Mouse (Mus musculus) MEL (cell line): ENCODE data around the gene Rsph10b. TPM values are rescaled to one million over a fixed set of nuclear protein-coding genes. Genes with fewer than 3 reads are reported as not detected.

Experiments
- DNase-seq: peaks from one replicate; pipeline ENCODE4 v3.0.0; 2011; ENCODE audit warnings: low read depth, low spot score
- H3K27ac ChIP-seq: 2 replicates; pipeline ENCODE4 v1.5.1; 2012; ENCODE audit warnings: low read depth, mild to moderate bottlenecking, control low read depth, low read length, moderate library complexity; ENCODE audit not compliant: control insufficient read depth
- H3K27me3 ChIP-seq, 2 experiments: fragments of 150-350 bp in 1 of 2; sonication (generic) in 1 of 2; 2 replicates each; pipeline ENCODE4 v1.6.1; 2012; ENCODE audit warnings: low read length in 2 of 2, mild to moderate bottlenecking in 2 of 2, improper control_type of control experiment in 1 of 2, moderate library complexity in 1 of 2; ENCODE audit not compliant: insufficient read depth in 2 of 2, control insufficient read depth in 1 of 2
- H3K36me3 ChIP-seq, 2 experiments: 2 replicates each; pipeline ENCODE4 v1.6.1; 2012 to 2014; ENCODE audit warnings: low read length in 2 of 2, improper control_type of control experiment in 1 of 2, inconsistent platforms in 1 of 2, mild to moderate bottlenecking in 1 of 2; ENCODE audit not compliant: insufficient read depth in 2 of 2, control insufficient read depth in 1 of 2
- H3K4me1 ChIP-seq, 2 experiments: fragments of 150-350 bp in 1 of 2; sonication (generic) in 1 of 2; 2 replicates each; pipeline ENCODE4 v1.6.1; 2012; ENCODE audit warnings: low read length in 2 of 2, improper control_type of control experiment in 1 of 2, mild to moderate bottlenecking in 1 of 2; ENCODE audit not compliant: insufficient read depth in 2 of 2, control insufficient read depth in 1 of 2
- H3K4me3 ChIP-seq, 2 experiments: fragments of 150-350 bp in 1 of 2; sonication (generic) in 1 of 2; 2 replicates each; pipeline ENCODE4 v1.5.1; 2012; ENCODE audit warnings: low read depth in 2 of 2, low read length in 2 of 2, mild to moderate bottlenecking in 2 of 2, moderate library complexity in 2 of 2, control low read depth in 1 of 2, improper control_type of control experiment in 1 of 2; ENCODE audit not compliant: control insufficient read depth in 1 of 2, insufficient read depth in 1 of 2
- H3K79me2 ChIP-seq: 2 replicates; pipeline ENCODE4 v1.6.1; 2012; ENCODE audit warnings: mild to moderate bottlenecking, low read length, moderate library complexity; ENCODE audit not compliant: control insufficient read depth, poor library complexity, insufficient read depth
- H3K9ac ChIP-seq: 2 replicates; pipeline ENCODE4 v1.6.1; 2012; ENCODE audit warnings: low read depth, mild to moderate bottlenecking, control low read depth, low read length, moderate library complexity; ENCODE audit not compliant: control insufficient read depth, poor library complexity, severe bottlenecking
- H3K9me3 ChIP-seq: fragments of 150-350 bp; sonication (generic); replicated peaks from 2 replicates; pipeline ENCODE4 v1.6.1; 2012; ENCODE audit warnings: mild to moderate bottlenecking, low read length, improper control_type of control experiment, moderate library complexity; ENCODE audit not compliant: insufficient read depth
- CTCF ChIP-seq, 3 experiments: IDR thresholded peaks in 2 of 3; conservative IDR thresholded peaks in 1 of 3; 2 replicates each; pipeline ENCODE4 v1.5.1; 2011 to 2012; ENCODE audit warnings: low read length in 3 of 3, low read depth in 2 of 3, mild to moderate bottlenecking in 2 of 3, improper control_type of control experiment in 1 of 3, inconsistent platforms in 1 of 3, mixed read lengths in 1 of 3, moderate library complexity in 1 of 3; ENCODE audit not compliant: control insufficient read depth in 1 of 3, insufficient read depth in 1 of 3, poor library complexity in 1 of 3, severe bottlenecking in 1 of 3
- EP300 ChIP-seq, 2 experiments: IDR thresholded peaks; 2 replicates each; pipeline ENCODE4 v1.6.1; 2011; ENCODE audit warnings: improper control_type of control experiment in 2 of 2, low read length in 2 of 2, low read depth in 1 of 2, mild to moderate bottlenecking in 1 of 2
- ETS1 ChIP-seq: IDR thresholded peaks from 2 replicates; pipeline ENCODE4 v1.6.1; 2012; ENCODE audit warnings: low read depth, mild to moderate bottlenecking, inconsistent platforms, low read length, improper control_type of control experiment, moderate library complexity
- JUND ChIP-seq: IDR thresholded peaks from 2 replicates; pipeline ENCODE4 v1.6.1; 2011; ENCODE audit warnings: low read depth, mild to moderate bottlenecking, improper control_type of control experiment, low read length
- MAZ ChIP-seq: IDR thresholded peaks from 2 replicates; pipeline ENCODE4 v1.6.1; 2012; ENCODE audit warnings: low read depth, mild to moderate bottlenecking, inconsistent platforms, low read length, improper control_type of control experiment
- MEF2A ChIP-seq: IDR thresholded peaks from 2 replicates; pipeline ENCODE4 v1.6.1; 2014; ENCODE audit warnings: low read depth, mild to moderate bottlenecking, inconsistent platforms, low read length, improper control_type of control experiment; ENCODE audit not compliant: poor library complexity, insufficient replicate concordance, severe bottlenecking; ENCODE audit errors: extremely low read depth
- MYB ChIP-seq: IDR thresholded peaks from 2 replicates; pipeline ENCODE4 v1.6.1; 2011; ENCODE audit warnings: mild to moderate bottlenecking, low read depth, low read length, improper control_type of control experiment
- NRF1 ChIP-seq: IDR thresholded peaks from 2 replicates; pipeline ENCODE4 v1.6.1; 2014; ENCODE audit warnings: low read depth, mild to moderate bottlenecking, inconsistent platforms, low read length, improper control_type of control experiment, moderate library complexity; ENCODE audit not compliant: poor library complexity, insufficient read depth, severe bottlenecking
- RAD21 ChIP-seq: IDR thresholded peaks from 2 replicates; pipeline ENCODE4 v1.6.1; 2011; ENCODE audit warnings: mild to moderate bottlenecking, low read depth, low read length, improper control_type of control experiment
- RCOR1 ChIP-seq: IDR thresholded peaks from 2 replicates; pipeline ENCODE4 v1.6.1; 2012; ENCODE audit warnings: low read depth, mild to moderate bottlenecking, inconsistent platforms, low read length, improper control_type of control experiment
- TAL1 ChIP-seq: IDR thresholded peaks from 2 replicates; pipeline ENCODE4 v1.6.1; 2012; ENCODE audit warnings: mild to moderate bottlenecking, inconsistent platforms, low read length, moderate library complexity, mixed read lengths
- TBP ChIP-seq: IDR thresholded peaks from 2 replicates; pipeline ENCODE4 v1.8.0; 2011; ENCODE audit warnings: low read depth, low read length, improper control_type of control experiment
- TCF12 ChIP-seq: IDR thresholded peaks from 2 replicates; pipeline ENCODE4 v1.6.1; 2014; ENCODE audit warnings: low read depth, mild to moderate bottlenecking, inconsistent platforms, low read length, improper control_type of control experiment, moderate library complexity
- ZKSCAN1 ChIP-seq: IDR thresholded peaks from 2 replicates; pipeline ENCODE4 v1.6.1; 2012; ENCODE audit warnings: low read depth, mild to moderate bottlenecking, inconsistent platforms, low read length, improper control_type of control experiment, moderate library complexity
- polyA plus RNA-seq, 2 experiments: library from polyadenylated mRNA; stranded (reverse) in 1 of 2; unstranded in 1 of 2; fragments of >175 nt in 1 of 2; fragments of >200 nt in 1 of 2; gene quantifications; 2 replicates each; pipeline versions ENCODE4 v1.2.1 to v1.2.4; 2012; ENCODE audit warnings: low replicate concordance in 2 of 2, low read depth in 1 of 2; ENCODE audit not compliant: insufficient read length in 2 of 2, insufficient read depth in 1 of 2, missing spikeins in 1 of 2
- total RNA-seq: library from RNA; depleted of rRNA; stranded (reverse); fragments of 300-350 nt; gene quantifications from 2 replicates; pipeline ENCODE4 v1.2.3, GENCODE M21; 2012

The Rsph10b gene
- total and polyA plus RNA-seq, 3 experiments: 0.04 to 0.17 TPM; not detected in 1

- peak; percentile 92 for TF ChIP-seq TAL1
- no peak for TF ChIP-seq RAD21
- TF ChIP-seq RCOR1: peak; percentile 90
- no peak for TF ChIP-seq NRF1
- TF ChIP-seq ETS1: peak; percentile 79
Observed at GRCm38 (mm10) chr5:143893396-143893795, 39.4 kb upstream of the Rsph10b start (continued).

GRCm38 (mm10) chr5:143897635-143898330, 35.1 kb upstream of the Rsph10b start, which contains the start of gene Ankrd61:
Ankrd61 (minus strand) TSS chr5:143897685.
- no peak for DNase-seq
- Histone ChIP-seq H3K4me3 (no peak within 1 kb of the TSS), H3K4me1 (peaks cover 2 to 10% of the 10 kb centered on the region in 2 experiments), H3K9ac (no peak within 1 kb of the TSS), H3K27me3 (no peaks in the 10 kb centered on the region), H3K79me2 (no peaks in the 10 kb centered on the region), H3K9me3 (no peaks in the 10 kb centered on the region), H3K27ac (no peak within 1 kb of the TSS), H3K36me3 (peaks cover 5 to 6% of the 10 kb centered on the region in 2 experiments)
- TF ChIP-seq TBP (no peak), CTCF (IDR thresholded peaks at IDR 0.05 in 2 of 3, conservative IDR thresholded peaks at IDR 0.05 in 1 of 3; ENCODE audit: control insufficient read depth in 1 of 3, insufficient read depth in 1 of 3, low read depth in 2 of 3, low read length in 3 of 3, poor library complexity in 1 of 3, severe bottlenecking in 1 of 3) (0 out of 6 replicates have a peak, but pooled peaks of 1 of the 3 experiments have one; percentile 13)

GRCm38 (mm10) chr5:143902111-143902510, 30.7 kb upstream of the Rsph10b start:
- Histone ChIP-seq H3K4me1 (no peaks in the 10 kb centered on the region; a peak in 1 of 4 replicates), H3K27ac (no peak overlapping the region), H3K79me2 (peaks cover 4% of the 10 kb centered on the region), H3K4me3 (no peak overlapping the region), H3K36me3 (peaks cover 0 to 16% of the 10 kb centered on the region in 2 experiments; a peak in 3 of 4 replicates), H3K27me3 (no peaks in the 10 kb centered on the region), H3K9me3 (no peaks in the 10 kb centered on the region), H3K9ac (no peak overlapping the region)
- DNase-seq: no peak
- TF ChIP-seq EP300 (IDR thresholded peaks at IDR 0.05; ENCODE audit: low read depth in 1 of 2, low read length in 2 of 2) (no peak), TCF12 (no peak), MYB (no peak), NRF1 (no peak), TBP (no peak), MEF2A (no peak), ZKSCAN1 (no peak), JUND (no peak), MAZ (no peak)
